Mouse (Mus musculus): Measurements from ENCODE around the gene Rem1. TPM values are rescaled to one million over a fixed set of nuclear protein-coding genes. Genes with fewer than 3 reads are reported as not detected.
A peak's percentile ranks its signal among the peaks of the same experiment; 100 is the strongest.

Gene Rem1
- polyA plus RNA-seq, 2 experiments: 2.6 to 3.9 TPM

GRCm38 (mm10) chr2:152636246-152637005 lies 9.7 kb downstream of the Rem1 start:
- Histone ChIP-seq H3K4me2 (replicated peaks; ENCODE audit: low read depth, low read length, severe bottlenecking) (no peak overlapping the region), H3K27me3 (ENCODE audit: control insufficient read depth, insufficient read depth, low read length) (no peaks in the 10 kb centered on the region), H3K27ac (replicated peaks; ENCODE audit: low read depth, low read length) (no peak overlapping the region; the same call in 1 of the 2 replicates), H3K4me1 (ENCODE audit: control insufficient read depth, insufficient read depth, low read length) (peaks cover 18% of the 10 kb centered on the region), H3K9me3 (ENCODE audit: control insufficient read depth, low read length) (no peaks in the 10 kb centered on the region), H3K9ac (ENCODE audit: low read depth, low read length, severe bottlenecking) (no peak overlapping the region), H3K4me3 (replicated peaks; ENCODE audit: low read length) (no peak overlapping the region), H3K36me3 (ENCODE audit: control insufficient read depth, insufficient read depth, low read length) (no peaks in the 10 kb centered on the region)
- WGBS: 65% methylated on average over 23 of the region's 23 CpGs
- no peak for TF ChIP-seq POLR2A (IDR thresholded peaks at IDR 0.05; ENCODE audit: borderline replicate concordance, extremely low read depth, insufficient read depth, insufficient read length)
- DNase-seq (ENCODE audit: low spot score) (peak; percentile 71), ATAC-seq (ENCODE audit: low FRiP score, low read depth) (peak; percentile 55)

- no peak for TF ChIP-seq POLR2A (IDR thresholded peaks at IDR 0.05; ENCODE audit: borderline replicate concordance, extremely low read depth, insufficient read depth, insufficient read length)
- ATAC-seq (ENCODE audit: low FRiP score, low read depth) (no peak), DNase-seq (ENCODE audit: low spot score) (no peak)
- WGBS: 68% methylated on average over 6 of the region's 6 CpGs
- Histone ChIP-seq H3K36me3 (ENCODE audit: control insufficient read depth, insufficient read depth, low read length) (no peaks in the 10 kb centered on the region), H3K9me3 (ENCODE audit: control insufficient read depth, low read length) (no peaks in the 10 kb centered on the region), H3K27me3 (ENCODE audit: control insufficient read depth, insufficient read depth, low read length) (no peaks in the 10 kb centered on the region), H3K4me1 (ENCODE audit: control insufficient read depth, insufficient read depth, low read length) (peaks cover 18% of the 10 kb centered on the region), H3K4me2 (replicated peaks; ENCODE audit: low read depth, low read length, severe bottlenecking) (no peak overlapping the region), H3K4me3 (replicated peaks; ENCODE audit: low read length) (no peak overlapping the region), H3K27ac (replicated peaks; ENCODE audit: low read depth, low read length) (no peak overlapping the region), H3K9ac (ENCODE audit: low read depth, low read length, severe bottlenecking) (no peak overlapping the region)
These were observed 10.2 kb downstream of the Rem1 start for GRCm38 (mm10) chr2:152637006-152637322.

- Histone ChIP-seq H3K27me3 (ENCODE audit: control insufficient read depth, insufficient read depth, low read length) (no peaks in the 10 kb centered on the region), H3K4me3 (replicated peaks; ENCODE audit: low read length) (no peak overlapping the region), H3K4me2 (replicated peaks; ENCODE audit: low read depth, low read length, severe bottlenecking) (no peak overlapping the region), H3K27ac (replicated peaks; ENCODE audit: low read depth, low read length) (no peak overlapping the region), H3K9me3 (ENCODE audit: control insufficient read depth, low read length) (no peaks in the 10 kb centered on the region), H3K36me3 (ENCODE audit: control insufficient read depth, insufficient read depth, low read length) (no peaks in the 10 kb centered on the region), H3K9ac (ENCODE audit: low read depth, low read length, severe bottlenecking) (no peak overlapping the region), H3K4me1 (ENCODE audit: control insufficient read depth, insufficient read depth, low read length) (peaks cover 18% of the 10 kb centered on the region)
- WGBS: 75% methylated on average over 4 of the region's 4 CpGs
- TF ChIP-seq POLR2A (IDR thresholded peaks at IDR 0.05; ENCODE audit: borderline replicate concordance, extremely low read depth, insufficient read depth, insufficient read length): no peak
- ATAC-seq (ENCODE audit: low FRiP score, low read depth) (no peak), DNase-seq (ENCODE audit: low spot score) (no peak)
These were observed 10.6 kb downstream of the Rem1 start for GRCm38 (mm10) chr2:152637381-152637780.

GRCm38 (mm10) chr2:152638865-152639264 lies 12.1 kb downstream of the Rem1 start:
- Histone ChIP-seq H3K27me3 (ENCODE audit: control insufficient read depth, insufficient read depth, low read length) (no peaks in the 10 kb centered on the region), H3K27ac (replicated peaks; ENCODE audit: low read depth, low read length) (no peak overlapping the region), H3K9ac (ENCODE audit: low read depth, low read length, severe bottlenecking) (no peak overlapping the region), H3K9me3 (ENCODE audit: control insufficient read depth, low read length) (no peaks in the 10 kb centered on the region), H3K4me3 (replicated peaks; ENCODE audit: low read length) (no peak overlapping the region), H3K4me2 (replicated peaks; ENCODE audit: low read depth, low read length, severe bottlenecking) (no peak overlapping the region), H3K36me3 (ENCODE audit: control insufficient read depth, insufficient read depth, low read length) (no peaks in the 10 kb centered on the region), H3K4me1 (ENCODE audit: control insufficient read depth, insufficient read depth, low read length) (peaks cover 14% of the 10 kb centered on the region)
- TF ChIP-seq POLR2A (IDR thresholded peaks at IDR 0.05; ENCODE audit: borderline replicate concordance, extremely low read depth, insufficient read depth, insufficient read length): no peak
- 66% methylated on average over 6 of the region's 6 CpGs for WGBS
- ATAC-seq (ENCODE audit: low FRiP score, low read depth): no peak
- DNase-seq (ENCODE audit: low spot score): no peak

GRCm38 (mm10) chr2:152639406-152640113 lies 12.8 kb downstream of the Rem1 start:
- no peak overlapping the region for H3K9ac ChIP-seq (ENCODE audit: low read depth, low read length, severe bottlenecking)

More at GRCm38 (mm10) chr2:152639406-152640113, 12.8 kb downstream of the Rem1 start:
- H3K36me3 ChIP-seq (ENCODE audit: control insufficient read depth, insufficient read depth, low read length): no peaks in the 10 kb centered on the region
- H3K27me3 ChIP-seq (ENCODE audit: control insufficient read depth, insufficient read depth, low read length): no peaks in the 10 kb centered on the region
- no peaks in the 10 kb centered on the region for H3K9me3 ChIP-seq (ENCODE audit: control insufficient read depth, low read length)
- H3K4me3 ChIP-seq (replicated peaks; ENCODE audit: low read length): no peak overlapping the region
- H3K27ac ChIP-seq (replicated peaks; ENCODE audit: low read depth, low read length): no peak overlapping the region
- DNase-seq (ENCODE audit: low spot score) (no peak), ATAC-seq (ENCODE audit: low FRiP score, low read depth) (no peak)
- H3K4me1 ChIP-seq (ENCODE audit: control insufficient read depth, insufficient read depth, low read length): peaks cover 14% of the 10 kb centered on the region
- TF ChIP-seq POLR2A (IDR thresholded peaks at IDR 0.05; ENCODE audit: borderline replicate concordance, extremely low read depth, insufficient read depth, insufficient read length): no peak
- no peak overlapping the region for H3K4me2 ChIP-seq (replicated peaks; ENCODE audit: low read depth, low read length, severe bottlenecking)
- WGBS: 25% methylated on average over 11 of the region's 11 CpGs

Measured in limb, embryonic 14.5 days (tissue).